In genomic region chr1:52331442-52331841, GRCm38 (mm10) we compare ENCODE assay signal across 9 mouse cellular contexts.
DNase-seq lines count a peak whose midpoint lies in the region; ATAC-seq and TF ChIP-seq lines count a peak whose summit lies in the region.
"Had no signal": no experiment of that assay in that cellular context is flagged by ENCODE, and none has a peak within 500 bp of the region (broad histone marks: within the 10 kb centered on the region; RNA-seq: fewer than 3 reads in every experiment).

No protein-coding gene starts in this region.

- H3K4me1 ChIP-seq in heart, embryonic 12.5 days (replicated peaks): no peaks in the 10 kb centered on the region
- H3K4me1 ChIP-seq in intestine, embryonic 16.5 days (ENCODE audit: control insufficient read depth, insufficient read depth, low read length): no peaks in the 10 kb centered on the region
- no peaks in the 10 kb centered on the region for H3K4me1 ChIP-seq in hindbrain, embryonic 12.5 days

- DNase-seq in heart, adult 18-20 months: peak; percentile 9 to 35
- DNase-seq in urinary bladder, postnatal 14 days (ENCODE audit: low spot score): peak; percentile 62
- no peak for DNase-seq in urinary bladder, postnatal 10 days (ENCODE audit: low spot score)
- no peak for DNase-seq in embryo, embryonic 9.5 days (ENCODE audit: extremely low spot score)

- ATAC-seq in heart, embryonic 12.5 days (ENCODE audit: insufficient number of reproducible peaks, low FRiP score): no peak
- ATAC-seq in intestine, embryonic 16.5 days: peak; percentile 72
- ATAC-seq in hindbrain, embryonic 12.5 days (ENCODE audit: low FRiP score): no peak

- no peaks in the 10 kb centered on the region for H3K79me2 ChIP-seq in myocyte (ENCODE audit: control insufficient read depth, insufficient read depth)

- 39% methylated on average over 4 of the region's 4 CpGs for WGBS in heart, embryonic 12.5 days
- 36% methylated on average over 4 of the region's 4 CpGs for WGBS in intestine, embryonic 16.5 days
- 58% methylated on average over 4 of the region's 4 CpGs for WGBS in hindbrain, embryonic 12.5 days

- H3K4me3 ChIP-seq in heart, embryonic 12.5 days: no peak overlapping the region
- H3K4me3 ChIP-seq in intestine, embryonic 16.5 days (ENCODE audit: low read length): no peak overlapping the region
- H3K4me3 ChIP-seq in myocyte: no peak overlapping the region
- H3K4me3 ChIP-seq in hindbrain, embryonic 12.5 days: no peak overlapping the region

- H3K36me3 ChIP-seq in heart, embryonic 12.5 days: no peaks in the 10 kb centered on the region
- no peaks in the 10 kb centered on the region for H3K36me3 ChIP-seq in intestine, embryonic 16.5 days (ENCODE audit: control insufficient read depth, insufficient read depth, low read length)
- H3K36me3 ChIP-seq in myocyte (ENCODE audit: control insufficient read depth, insufficient read depth): no peaks in the 10 kb centered on the region
- no peaks in the 10 kb centered on the region for H3K36me3 ChIP-seq in hindbrain, embryonic 12.5 days

- no peak overlapping the region for H3K9ac ChIP-seq in heart, embryonic 12.5 days
- no peak overlapping the region for H3K9ac ChIP-seq in intestine, embryonic 16.5 days (ENCODE audit: low read depth, low read length)
- H3K9ac ChIP-seq in hindbrain, embryonic 12.5 days: no peak overlapping the region
- H3K9ac ChIP-seq: liver, embryonic 14.5 days had no signal

- H3K27me3 ChIP-seq in heart, embryonic 12.5 days (replicated peaks): no peaks in the 10 kb centered on the region
- no peaks in the 10 kb centered on the region for H3K27me3 ChIP-seq in intestine, embryonic 16.5 days (replicated peaks; ENCODE audit: control insufficient read depth, insufficient read depth, low read length)
- H3K27me3 ChIP-seq in myocyte (ENCODE audit: control insufficient read depth, insufficient read depth, insufficient read length): no peaks in the 10 kb centered on the region
- no peaks in the 10 kb centered on the region for H3K27me3 ChIP-seq in hindbrain, embryonic 12.5 days

- H3K4me2 ChIP-seq in heart, embryonic 12.5 days: no peak overlapping the region
- no peak overlapping the region for H3K4me2 ChIP-seq in intestine, embryonic 16.5 days (ENCODE audit: low read depth, low read length)
- peak overlapping the region; percentile 12 for H3K4me2 ChIP-seq in myocyte (ENCODE audit: low read depth)
- H3K4me2 ChIP-seq in hindbrain, embryonic 12.5 days (replicated peaks): no peak overlapping the region

- no peaks in the 10 kb centered on the region for H3K9me3 ChIP-seq in heart, embryonic 12.5 days (replicated peaks)
- H3K9me3 ChIP-seq in intestine, embryonic 16.5 days (ENCODE audit: control insufficient read depth, low read length): no peaks in the 10 kb centered on the region
- no peaks in the 10 kb centered on the region for H3K9me3 ChIP-seq in hindbrain, embryonic 12.5 days (replicated peaks)

- TF ChIP-seq POLR2A in myocyte (IDR thresholded peaks at IDR 0.05; ENCODE audit: insufficient read length, low read depth): no peak

- no peak overlapping the region for H3ac ChIP-seq in myocyte (ENCODE audit: control insufficient read depth, insufficient read length)

- H3K27ac ChIP-seq in heart, embryonic 12.5 days (ENCODE audit: poor library complexity, severe bottlenecking): no peak overlapping the region
- no peak overlapping the region for H3K27ac ChIP-seq in intestine, embryonic 16.5 days (ENCODE audit: low read length)
- H3K27ac ChIP-seq in hindbrain, embryonic 12.5 days: no peak overlapping the region
- H3K27ac ChIP-seq: liver, embryonic 14.5 days had no signal

TF ChIP-seq in myocyte, 11 proteins besides CTCF, POLR2A, EP300 and RAD21:
- TF ChIP-seq MAX (IDR thresholded peaks at IDR 0.05; ENCODE audit: low read depth) (no peak), MYOG (IDR thresholded peaks at IDR 0.05; ENCODE audit: control insufficient read depth in 1 of 3, insufficient read depth in 1 of 3, insufficient read length in 2 of 3, low read depth in 2 of 3) (no peak), CEBPB (IDR thresholded peaks at IDR 0.05; ENCODE audit: insufficient read depth, poor library complexity, severe bottlenecking) (no peak), TCF3 (IDR thresholded peaks at IDR 0.05; ENCODE audit: insufficient read length, low read depth) (no peak), REST (IDR thresholded peaks at IDR 0.05; ENCODE audit: insufficient read depth, insufficient read length) (no peak), TCF12 (IDR thresholded peaks at IDR 0.05; ENCODE audit: insufficient read depth, poor library complexity, severe bottlenecking) (no peak), USF1 (IDR thresholded peaks at IDR 0.05; ENCODE audit: low read depth) (no peak), MYOD1 (IDR thresholded peaks at IDR 0.05; ENCODE audit: control insufficient read depth in 1 of 3, insufficient read length in 2 of 3, low read depth in 2 of 3) (no peak), POLR2AphosphoS2 (IDR thresholded peaks at IDR 0.05; ENCODE audit: insufficient read length, low read depth) (no peak), E2F4 (IDR thresholded peaks at IDR 0.05; ENCODE audit: insufficient read depth) (no peak), SRF (IDR thresholded peaks at IDR 0.05; ENCODE audit: control insufficient read depth, insufficient read length, low read depth) (no peak)
TF ChIP-seq in myocyte: peak in this region for 0.

Comparison
In these comparisons a context has a peak if more than half of its experiments do, and no peak if none do; other contexts are left out.
1. DNase-seq: peak in heart, adult 18-20 months (2 of 2) and urinary bladder, postnatal 14 days (single experiment); none in urinary bladder, postnatal 10 days (single experiment) and embryo, embryonic 9.5 days (single experiment).